Mouse (Mus musculus) adrenal gland, adult (tissue): ENCODE measurements around the gene N4bp2.
A peak's percentile ranks its signal among the peaks of the same experiment; 100 is the strongest.

ENCODE experiments used
- DNase-seq, 2 experiments: peaks; one replicate each; pipeline ENCODE4 v3.0.0; 2022 to 2023; ENCODE audit warnings: low spot score in 1 of 2; ENCODE audit not compliant: inconsistent age in 2 of 2

N4bp2 gene

GRCm38 (mm10) chr5:65861154-65861944 lies 98.0 kb downstream of the N4bp2 start, which contains the start of gene Rhoh:
Gene Rhoh, plus strand, starts transcription at chr5:65861213.
- DNase-seq: no peak

GRCm38 (mm10) chr5:65862217-65862927 lies 99.1 kb downstream of the N4bp2 start:
- no peak for DNase-seq

GRCm38 (mm10) chr5:65863349-65863749 lies 100.0 kb downstream of the N4bp2 start:
- DNase-seq: peak; percentile 23 to 47

- no peak for DNase-seq
Observed at GRCm38 (mm10) chr5:65864486-65864885, 101.2 kb downstream of the N4bp2 start.

- DNase-seq: no peak
Observed at GRCm38 (mm10) chr5:65864946-65865345, 101.6 kb downstream of the N4bp2 start.

- DNase-seq: no peak
Observed at GRCm38 (mm10) chr5:65866591-65866990, 103.3 kb downstream of the N4bp2 start.

GRCm38 (mm10) chr5:65867380-65868116 lies 104.2 kb downstream of the N4bp2 start:
- DNase-seq: no peak

- no peak for DNase-seq
Observed at GRCm38 (mm10) chr5:65868419-65868818, 105.1 kb downstream of the N4bp2 start.

- DNase-seq: no peak
Observed at GRCm38 (mm10) chr5:65869660-65870059, 106.3 kb downstream of the N4bp2 start.

- no peak for DNase-seq
Observed at GRCm38 (mm10) chr5:65871276-65871875, 108.1 kb downstream of the N4bp2 start.

- DNase-seq: no peak
Observed at GRCm38 (mm10) chr5:65873212-65873611, 109.9 kb downstream of the N4bp2 start.

- no peak for DNase-seq
Observed at GRCm38 (mm10) chr5:65875269-65875668, 111.9 kb downstream of the N4bp2 start.

GRCm38 (mm10) chr5:65878367-65878766 lies 115.0 kb downstream of the N4bp2 start:
- DNase-seq: no peak
